Mouse (Mus musculus): ENCODE measurements around the gene Hs1bp3.

DNA sequence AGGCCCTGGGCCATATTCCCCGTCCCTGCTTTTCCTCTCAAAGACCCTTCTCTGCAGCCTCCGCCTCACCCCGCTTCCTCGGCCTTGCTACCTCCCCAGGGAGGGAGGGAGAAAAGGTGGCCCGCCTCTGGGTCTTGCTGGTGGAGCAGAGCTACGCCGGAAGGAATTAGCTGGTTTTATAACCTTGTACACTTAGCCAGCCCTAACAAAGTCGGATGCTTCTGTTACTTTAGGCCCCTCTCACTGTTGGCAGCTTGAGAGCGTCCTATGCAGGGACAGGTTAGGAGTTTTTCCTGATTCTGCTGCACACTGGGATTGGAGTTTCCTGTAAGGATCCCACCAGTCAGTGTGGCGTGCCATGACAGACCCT, 13.1 kb upstream of the Hs1bp3 start:
- no peak for TF ChIP-seq CTCF (IDR thresholded peaks at IDR 0.05; ENCODE audit: low read depth)
- no peak for TF ChIP-seq EP300 (IDR thresholded peaks at IDR 0.05; ENCODE audit: low read depth)

All from liver, embryonic 14.5 days (tissue).